Mouse (Mus musculus): ENCODE measurements around the gene Ap1b1. TPM values are rescaled to one million over a fixed set of nuclear protein-coding genes. Genes with fewer than 3 reads are reported as not detected.

The Ap1b1 gene
- total and polyA plus RNA-seq, 3 experiments = 86.1 to 141 (median 98.0) TPM

- H3K36me3 ChIP-seq (replicated peaks) = peaks cover 53% of the 10 kb centered on the region
- no peak overlapping the region for H3K4me3 ChIP-seq (ENCODE audit: low read depth, low read length)
- peaks cover 70% of the 10 kb centered on the region for H3K4me1 ChIP-seq (ENCODE audit: insufficient read depth, low read depth, low read length)
- H3K9me3 ChIP-seq (replicated peaks) = peaks cover 31% of the 10 kb centered on the region
- ATAC-seq (ENCODE audit: extremely low read depth, insufficient number of reproducible peaks, low FRiP score, poor library complexity, severe bottlenecking) (no peak), DNase-seq (ENCODE audit: low spot score) (no peak)
- no peak for TF ChIP-seq TAL1 (conservative IDR thresholded peaks at IDR 0.05; ENCODE audit: low read depth, low read length)
- TF ChIP-seq GATA2 (IDR thresholded peaks at IDR 0.05; ENCODE audit: borderline replicate concordance, low read depth, low read length) = no peak
- TF ChIP-seq POLR2AphosphoS5 (IDR thresholded peaks at IDR 0.05; ENCODE audit: insufficient replicate concordance, low read depth, low read length) = no peak
- TF ChIP-seq GATA1 (IDR thresholded peaks at IDR 0.05; ENCODE audit: borderline replicate concordance, low read length) = no peak
- TF ChIP-seq CTCF (IDR thresholded peaks at IDR 0.05; ENCODE audit: low read depth, low read length) = no peak
- H3K27me3 ChIP-seq (ENCODE audit: insufficient read depth, low read length) = peaks cover 45% of the 10 kb centered on the region
Observed at GRCm38 (mm10) chr11:5059230-5059629, 72.6 kb downstream of the Ap1b1 start.

GRCm38 (mm10) chr11:5059704-5060156 is 73.1 kb downstream of the Ap1b1 start:
- Histone ChIP-seq H3K9me3 (replicated peaks) (peaks cover 31% of the 10 kb centered on the region), H3K4me3 (ENCODE audit: low read depth, low read length) (no peak overlapping the region; the same call in 1 of the 2 replicates), H3K27me3 (ENCODE audit: insufficient read depth, low read length) (peaks cover 45% of the 10 kb centered on the region), H3K36me3 (replicated peaks) (peaks cover 56% of the 10 kb centered on the region), H3K4me1 (ENCODE audit: insufficient read depth, low read depth, low read length) (peaks cover 71% of the 10 kb centered on the region)
- DNase-seq (ENCODE audit: low spot score) (no peak), ATAC-seq (ENCODE audit: extremely low read depth, insufficient number of reproducible peaks, low FRiP score, poor library complexity, severe bottlenecking) (no peak)
- TF ChIP-seq CTCF (IDR thresholded peaks at IDR 0.05; ENCODE audit: low read depth, low read length) = peak; percentile 66
- no peak for TF ChIP-seq GATA2 (IDR thresholded peaks at IDR 0.05; ENCODE audit: borderline replicate concordance, low read depth, low read length)

GRCm38 (mm10) chr11:5060756-5061412 is 74.3 kb downstream of the Ap1b1 start:
- no peak for DNase-seq (ENCODE audit: low spot score)
- peaks cover 56% of the 10 kb centered on the region for H3K36me3 ChIP-seq (replicated peaks)
- peaks cover 31% of the 10 kb centered on the region for H3K9me3 ChIP-seq (replicated peaks)
- ATAC-seq (ENCODE audit: extremely low read depth, insufficient number of reproducible peaks, low FRiP score, poor library complexity, severe bottlenecking) = no peak
- TF ChIP-seq TAL1 (conservative IDR thresholded peaks at IDR 0.05; ENCODE audit: low read depth, low read length) (no peak), GATA1 (IDR thresholded peaks at IDR 0.05; ENCODE audit: borderline replicate concordance, low read length) (no peak), CTCF (IDR thresholded peaks at IDR 0.05; ENCODE audit: low read depth, low read length) (no peak), GATA2 (IDR thresholded peaks at IDR 0.05; ENCODE audit: borderline replicate concordance, low read depth, low read length) (no peak), POLR2AphosphoS5 (IDR thresholded peaks at IDR 0.05; ENCODE audit: insufficient replicate concordance, low read depth, low read length) (no peak)
- peaks cover 70% of the 10 kb centered on the region for H3K4me1 ChIP-seq (ENCODE audit: insufficient read depth, low read depth, low read length)
- peaks cover 38% of the 10 kb centered on the region for H3K27me3 ChIP-seq (ENCODE audit: insufficient read depth, low read length)
- peak overlapping the region; percentile 35; the same call in 1 of the 2 replicates for H3K4me3 ChIP-seq (ENCODE audit: low read depth, low read length)

GRCm38 (mm10) chr11:5061413-5062139 is 75.0 kb downstream of the Ap1b1 start:
- Histone ChIP-seq H3K9me3 (replicated peaks) (peaks cover 31% of the 10 kb centered on the region), H3K36me3 (replicated peaks) (peaks cover 56% of the 10 kb centered on the region), H3K4me3 (ENCODE audit: low read depth, low read length) (peak overlapping the region; percentile 35; the same call in 1 of the 2 replicates), H3K4me1 (ENCODE audit: insufficient read depth, low read depth, low read length) (peaks cover 68% of the 10 kb centered on the region), H3K27me3 (ENCODE audit: insufficient read depth, low read length) (peaks cover 32% of the 10 kb centered on the region)
- no peak for TF ChIP-seq CTCF (IDR thresholded peaks at IDR 0.05; ENCODE audit: low read depth, low read length)
- no peak for TF ChIP-seq POLR2AphosphoS5 (IDR thresholded peaks at IDR 0.05; ENCODE audit: insufficient replicate concordance, low read depth, low read length)
- TF ChIP-seq TAL1 (conservative IDR thresholded peaks at IDR 0.05; ENCODE audit: low read depth, low read length) = no peak
- no peak for TF ChIP-seq GATA2 (IDR thresholded peaks at IDR 0.05; ENCODE audit: borderline replicate concordance, low read depth, low read length)
- TF ChIP-seq GATA1 (IDR thresholded peaks at IDR 0.05; ENCODE audit: borderline replicate concordance, low read length) = no peak
- no peak for DNase-seq (ENCODE audit: low spot score)
- ATAC-seq (ENCODE audit: extremely low read depth, insufficient number of reproducible peaks, low FRiP score, poor library complexity, severe bottlenecking) = no peak

GRCm38 (mm10) chr11:5062326-5062725 is 75.7 kb downstream of the Ap1b1 start:
- H3K36me3 ChIP-seq (replicated peaks) = peaks cover 56% of the 10 kb centered on the region
- H3K9me3 ChIP-seq (replicated peaks) = peaks cover 31% of the 10 kb centered on the region
- H3K4me3 ChIP-seq (ENCODE audit: low read depth, low read length) = peak overlapping the region; percentile 30; the same call in 1 of the 2 replicates
- peaks cover 70% of the 10 kb centered on the region for H3K4me1 ChIP-seq (ENCODE audit: insufficient read depth, low read depth, low read length)
- no peak for TF ChIP-seq POLR2AphosphoS5 (IDR thresholded peaks at IDR 0.05; ENCODE audit: insufficient replicate concordance, low read depth, low read length)
- H3K27me3 ChIP-seq (ENCODE audit: insufficient read depth, low read length) = peaks cover 25% of the 10 kb centered on the region
- ATAC-seq (ENCODE audit: extremely low read depth, insufficient number of reproducible peaks, low FRiP score, poor library complexity, severe bottlenecking) (no peak), DNase-seq (ENCODE audit: low spot score) (no peak)

GRCm38 (mm10) chr11:5062860-5063505 is 76.4 kb downstream of the Ap1b1 start:
- ATAC-seq (ENCODE audit: extremely low read depth, insufficient number of reproducible peaks, low FRiP score, poor library complexity, severe bottlenecking) (no peak), DNase-seq (ENCODE audit: low spot score) (no peak)
- Histone ChIP-seq H3K4me1 (ENCODE audit: insufficient read depth, low read depth, low read length) (peaks cover 70% of the 10 kb centered on the region), H3K9me3 (replicated peaks) (peaks cover 31% of the 10 kb centered on the region), H3K4me3 (ENCODE audit: low read depth, low read length) (peak overlapping the region; percentile 49; the same call in 1 of the 2 replicates), H3K36me3 (replicated peaks) (peaks cover 58% of the 10 kb centered on the region), H3K27me3 (ENCODE audit: insufficient read depth, low read length) (peaks cover 18% of the 10 kb centered on the region)
- no peak for TF ChIP-seq TAL1 (conservative IDR thresholded peaks at IDR 0.05; ENCODE audit: low read depth, low read length)
- TF ChIP-seq GATA1 (IDR thresholded peaks at IDR 0.05; ENCODE audit: borderline replicate concordance, low read length) = no peak
- no peak for TF ChIP-seq CTCF (IDR thresholded peaks at IDR 0.05; ENCODE audit: low read depth, low read length)
- TF ChIP-seq GATA2 (IDR thresholded peaks at IDR 0.05; ENCODE audit: borderline replicate concordance, low read depth, low read length) = no peak
- TF ChIP-seq POLR2AphosphoS5 (IDR thresholded peaks at IDR 0.05; ENCODE audit: insufficient replicate concordance, low read depth, low read length) = no peak
